In genomic region chr13:16633445-16634092, GRCm38 (mm10) we compare ENCODE assay signal across 15 mouse cellular contexts.
"Had no signal": no experiment of that assay in that cellular context is flagged by ENCODE, and none has a peak within 500 bp of the region (broad histone marks: within the 10 kb centered on the region; RNA-seq: fewer than 3 reads in every experiment).

No protein-coding gene starts in this region.

- ATAC-seq: hindbrain, embryonic 16.5 days; inflammation-experienced regulatory T-cells, adult 6 months; midbrain, embryonic 16.5 days had no signal

- H3K27me3 ChIP-seq: limb, embryonic 15.5 days; lung, embryonic 15.5 days; midbrain, embryonic 12.5 days had no signal

- H3K27ac ChIP-seq: left cerebral cortex, adult 2 months; limb, embryonic 15.5 days; lung, embryonic 15.5 days; macrophage; midbrain, embryonic 12.5 days had no signal

- H3K4me1 ChIP-seq: limb, embryonic 15.5 days; lung, embryonic 15.5 days; midbrain, embryonic 12.5 days had no signal

- DNase-seq: kidney, adult 9 months; kidney, postnatal 10 days; kidney, postnatal 4 days; lung, postnatal 14 days; right cerebral cortex, postnatal 14 days; thymus, adult 18-20 months; thymus, postnatal 36 days had no signal

- H3K4me2 ChIP-seq: limb, embryonic 15.5 days; lung, embryonic 15.5 days; midbrain, embryonic 12.5 days had no signal

- H3K4me3 ChIP-seq: left cerebral cortex, adult 2 months; limb, embryonic 15.5 days; lung, embryonic 15.5 days; midbrain, embryonic 12.5 days had no signal

- H3K9me3 ChIP-seq: limb, embryonic 15.5 days; lung, embryonic 15.5 days; midbrain, embryonic 12.5 days had no signal

- H3K9ac ChIP-seq: limb, embryonic 15.5 days; lung, embryonic 15.5 days; midbrain, embryonic 12.5 days had no signal

- H3K36me3 ChIP-seq: limb, embryonic 15.5 days; lung, embryonic 15.5 days; midbrain, embryonic 12.5 days had no signal
